Mouse (Mus musculus): ENCODE results near the gene Nap1l5. TPM values are rescaled to one million over a fixed set of nuclear protein-coding genes. Genes with fewer than 3 reads are reported as not detected.

Nap1l5 gene
- total and polyA plus RNA-seq, 2 experiments from 2014 or later: 1.2 to 2.5 TPM

DNA sequence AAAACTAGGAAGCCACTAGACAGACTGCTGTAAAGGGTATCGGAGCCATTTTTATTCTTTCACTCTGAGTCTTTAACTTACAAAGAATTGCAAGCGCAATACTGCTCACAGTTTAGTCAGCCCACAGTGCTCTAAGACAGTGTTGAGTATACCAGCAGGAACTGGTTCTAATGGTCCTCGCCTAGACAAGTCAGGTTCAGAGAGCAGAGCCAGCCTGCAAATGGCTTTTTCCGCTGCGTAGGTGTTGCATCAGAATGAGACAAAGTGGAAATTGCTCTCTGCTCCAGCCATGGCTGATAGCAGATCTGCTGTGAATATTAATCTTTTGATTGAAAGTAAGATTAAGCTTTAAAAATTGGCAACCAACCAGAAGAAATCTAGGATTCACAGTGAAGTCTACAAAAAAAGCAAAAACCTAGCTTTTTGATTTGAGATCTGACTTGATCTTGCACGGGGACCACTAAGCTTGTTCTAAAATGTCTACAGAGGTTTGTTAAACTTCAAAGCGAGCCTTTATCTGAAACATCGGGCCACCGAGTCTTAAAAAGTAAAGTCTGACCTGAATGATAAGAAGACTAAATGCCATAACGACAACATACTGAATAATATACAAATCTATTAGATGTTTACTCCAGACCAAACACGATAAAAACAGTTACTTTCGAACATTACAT, 25.8 kb upstream of the Nap1l5 start:
- Histone ChIP-seq H3K36me3 (replicated peaks; ENCODE audit: control insufficient read depth, insufficient read depth, low read length) (peaks cover 24% of the 10 kb centered on the region), H3K4me1 (ENCODE audit: control insufficient read depth, insufficient read depth) (peaks cover 28% of the 10 kb centered on the region), H3K9ac (replicated peaks; ENCODE audit: low read depth, low read length) (no peak overlapping the region), H3K9me3 (replicated peaks; ENCODE audit: control insufficient read depth, low read length) (no peaks in the 10 kb centered on the region), H3K4me2 (ENCODE audit: low read depth, low read length) (no peak overlapping the region), H3K27me3 (ENCODE audit: control insufficient read depth, insufficient read depth, low read length) (no peaks in the 10 kb centered on the region), H3K27ac (ENCODE audit: low read depth) (no peak overlapping the region), H3K4me3 (ENCODE audit: low read depth, low read length) (no peak overlapping the region)
- TF ChIP-seq EP300 (IDR thresholded peaks at IDR 0.05; ENCODE audit: low read depth): no peak
- TF ChIP-seq CTCF (IDR thresholded peaks at IDR 0.05; ENCODE audit: low read depth): no peak
- DNase-seq (ENCODE audit: low spot score): no peak
- ATAC-seq (ENCODE audit: insufficient read depth, low read depth): no peak
- WGBS: 90% methylated on average over 12 of the region's 12 CpGs

DNA sequence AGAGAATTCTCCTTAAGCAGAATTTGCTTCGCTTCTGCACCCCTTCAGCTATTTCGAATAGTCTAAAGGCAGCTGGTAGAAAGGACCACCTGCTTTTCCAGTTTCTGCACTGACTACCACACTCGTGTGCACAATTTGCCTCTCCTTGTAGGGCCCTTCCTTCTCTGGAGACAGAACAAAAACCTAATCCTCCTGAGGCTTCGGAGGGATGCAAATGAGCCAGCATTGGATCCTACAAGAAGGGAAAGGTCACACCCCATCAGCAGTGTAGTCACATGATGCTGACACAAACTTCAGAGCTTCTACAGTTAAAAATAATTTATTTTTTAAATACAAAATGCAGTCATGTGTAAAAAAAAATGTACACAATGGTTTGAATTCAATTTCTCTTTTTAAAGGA, 24.3 kb upstream of the Nap1l5 start:
- Histone ChIP-seq H3K9me3 (replicated peaks; ENCODE audit: control insufficient read depth, low read length) (no peaks in the 10 kb centered on the region), H3K9ac (replicated peaks; ENCODE audit: low read depth, low read length) (no peak overlapping the region), H3K27ac (ENCODE audit: low read depth) (no peak overlapping the region), H3K4me2 (ENCODE audit: low read depth, low read length) (no peak overlapping the region), H3K27me3 (ENCODE audit: control insufficient read depth, insufficient read depth, low read length) (no peaks in the 10 kb centered on the region), H3K4me3 (ENCODE audit: low read depth, low read length) (no peak overlapping the region), H3K36me3 (replicated peaks; ENCODE audit: control insufficient read depth, insufficient read depth, low read length) (peaks cover 15% of the 10 kb centered on the region; the same call in 1 of the 2 replicates), H3K4me1 (ENCODE audit: control insufficient read depth, insufficient read depth) (peaks cover 33% of the 10 kb centered on the region)
- TF ChIP-seq EP300 (IDR thresholded peaks at IDR 0.05; ENCODE audit: low read depth): no peak
- no peak for TF ChIP-seq CTCF (IDR thresholded peaks at IDR 0.05; ENCODE audit: low read depth)
- ATAC-seq (ENCODE audit: insufficient read depth, low read depth) (no peak), DNase-seq (ENCODE audit: low spot score) (no peak)
- 87% methylated on average over 4 of the region's 4 CpGs for WGBS

DNA sequence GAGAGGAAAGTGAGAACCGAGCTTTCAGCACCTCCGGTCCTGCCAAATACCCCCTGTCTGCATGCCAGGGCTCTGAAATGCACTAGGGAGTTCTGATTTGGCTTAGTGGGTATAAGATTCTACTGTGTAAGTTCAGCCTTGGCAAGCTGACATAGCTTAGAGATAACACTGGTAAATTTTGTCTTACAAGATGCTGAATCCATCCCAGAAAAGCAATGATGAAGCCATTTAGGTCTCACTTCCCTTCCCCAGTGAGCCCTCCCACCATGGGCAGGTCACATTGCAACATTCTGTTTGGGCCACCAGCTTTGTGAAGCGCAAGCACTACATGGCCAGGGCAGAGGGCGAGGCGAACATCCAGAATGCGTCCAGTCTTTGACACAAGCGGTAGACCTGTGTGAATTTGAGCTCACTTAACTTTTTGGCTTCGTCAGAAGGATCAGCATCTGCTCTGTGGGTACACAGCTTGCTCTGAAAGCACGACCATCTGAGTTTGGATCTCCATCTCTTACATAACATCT, 23.1 kb upstream of the Nap1l5 start:
- TF ChIP-seq CTCF (IDR thresholded peaks at IDR 0.05; ENCODE audit: low read depth) (no peak), EP300 (IDR thresholded peaks at IDR 0.05; ENCODE audit: low read depth) (no peak)
- Histone ChIP-seq H3K4me1 (ENCODE audit: control insufficient read depth, insufficient read depth) (peaks cover 33% of the 10 kb centered on the region), H3K36me3 (replicated peaks; ENCODE audit: control insufficient read depth, insufficient read depth, low read length) (peaks cover 9% of the 10 kb centered on the region; the same call in 1 of the 2 replicates), H3K9me3 (replicated peaks; ENCODE audit: control insufficient read depth, low read length) (no peaks in the 10 kb centered on the region), H3K9ac (replicated peaks; ENCODE audit: low read depth, low read length) (no peak overlapping the region), H3K4me2 (ENCODE audit: low read depth, low read length) (no peak overlapping the region), H3K4me3 (ENCODE audit: low read depth, low read length) (no peak overlapping the region), H3K27me3 (ENCODE audit: control insufficient read depth, insufficient read depth, low read length) (no peaks in the 10 kb centered on the region), H3K27ac (ENCODE audit: low read depth) (peak overlapping the region; percentile 21)
- WGBS: 73% methylated on average over 9 of the region's 9 CpGs
- DNase-seq (ENCODE audit: low spot score): no peak
- ATAC-seq (ENCODE audit: insufficient read depth, low read depth): no peak

DNA sequence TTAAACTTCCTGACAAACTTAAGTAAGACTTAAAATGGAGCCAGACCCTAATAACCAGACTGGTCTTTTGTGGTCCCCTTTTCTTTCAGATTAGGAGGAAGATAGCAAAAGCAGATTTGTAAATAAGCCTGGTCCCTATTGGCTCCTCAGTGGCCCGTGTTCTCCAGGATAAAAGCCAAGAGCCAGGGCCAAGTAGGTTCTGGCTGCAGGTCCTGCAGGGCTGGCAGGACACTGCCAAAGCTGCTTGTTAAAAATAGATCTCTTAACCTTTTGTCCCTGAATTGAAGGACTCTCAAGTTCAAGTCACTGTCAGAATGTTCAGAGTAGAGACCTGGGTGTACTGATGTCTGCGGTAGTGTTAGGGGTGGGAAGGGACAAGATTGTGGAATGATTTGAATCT, 21.0 kb upstream of the Nap1l5 start:
- no peak overlapping the region for H3K4me2 ChIP-seq (ENCODE audit: low read depth, low read length)
- H3K9ac ChIP-seq (replicated peaks; ENCODE audit: low read depth, low read length): peak overlapping the region; percentile 16; the same call in 1 of the 2 replicates
- H3K36me3 ChIP-seq (replicated peaks; ENCODE audit: control insufficient read depth, insufficient read depth, low read length): no peaks in the 10 kb centered on the region
- no peaks in the 10 kb centered on the region for H3K9me3 ChIP-seq (replicated peaks; ENCODE audit: control insufficient read depth, low read length)
- WGBS: 32% methylated on average over 2 of the region's 2 CpGs
- H3K27me3 ChIP-seq (ENCODE audit: control insufficient read depth, insufficient read depth, low read length): no peaks in the 10 kb centered on the region
- DNase-seq (ENCODE audit: low spot score): peak; percentile 77
- no peak overlapping the region for H3K4me3 ChIP-seq (ENCODE audit: low read depth, low read length)
- peak; percentile 93 for ATAC-seq (ENCODE audit: insufficient read depth, low read depth)
- peak overlapping the region; percentile 89 for H3K27ac ChIP-seq (ENCODE audit: low read depth)
- H3K4me1 ChIP-seq (ENCODE audit: control insufficient read depth, insufficient read depth): peaks cover 33% of the 10 kb centered on the region
- no peak for TF ChIP-seq CTCF (IDR thresholded peaks at IDR 0.05; ENCODE audit: low read depth)
- no peak for TF ChIP-seq EP300 (IDR thresholded peaks at IDR 0.05; ENCODE audit: low read depth)

DNA sequence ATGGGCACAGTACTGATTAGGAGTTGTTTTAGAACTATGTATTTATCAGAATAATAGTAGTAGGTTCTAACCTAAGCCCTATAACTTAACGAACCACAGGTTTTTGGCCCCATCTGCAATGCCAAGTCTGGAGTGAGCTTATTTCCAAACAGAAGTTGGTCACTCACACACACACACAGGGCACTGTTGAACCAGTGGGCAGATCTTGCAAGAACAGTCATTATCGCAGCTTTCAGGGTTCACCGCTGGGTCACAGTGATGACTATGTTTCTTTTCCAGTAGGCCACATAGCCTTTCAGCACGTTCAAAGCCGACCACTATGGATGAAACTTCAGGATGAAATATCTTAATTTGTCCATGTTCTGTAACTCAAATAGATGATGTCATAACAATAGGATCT, 15.6 kb upstream of the Nap1l5 start:
- H3K9ac ChIP-seq (replicated peaks; ENCODE audit: low read depth, low read length): no peak overlapping the region
- no peak for DNase-seq (ENCODE audit: low spot score)

More for the DNA sequence above, 15.6 kb upstream of the Nap1l5 start:
- no peak for TF ChIP-seq CTCF (IDR thresholded peaks at IDR 0.05; ENCODE audit: low read depth)
- TF ChIP-seq EP300 (IDR thresholded peaks at IDR 0.05; ENCODE audit: low read depth): no peak
- H3K27me3 ChIP-seq (ENCODE audit: control insufficient read depth, insufficient read depth, low read length): no peaks in the 10 kb centered on the region
- no peaks in the 10 kb centered on the region for H3K9me3 ChIP-seq (replicated peaks; ENCODE audit: control insufficient read depth, low read length)
- peaks cover 4% of the 10 kb centered on the region; the same call in 1 of the 2 replicates for H3K4me1 ChIP-seq (ENCODE audit: control insufficient read depth, insufficient read depth)
- 58% methylated on average over 5 of the region's 5 CpGs for WGBS
- H3K27ac ChIP-seq (ENCODE audit: low read depth): no peak overlapping the region
- H3K4me3 ChIP-seq (ENCODE audit: low read depth, low read length): no peak overlapping the region
- peaks cover 27% of the 10 kb centered on the region for H3K36me3 ChIP-seq (replicated peaks; ENCODE audit: control insufficient read depth, insufficient read depth, low read length)
- no peak overlapping the region for H3K4me2 ChIP-seq (ENCODE audit: low read depth, low read length)
- ATAC-seq (ENCODE audit: insufficient read depth, low read depth): no peak
